Mouse (Mus musculus) left cerebral cortex, postnatal 4 days (tissue): ENCODE measurements at regions not wholly inside any gene's neighbourhood (a gene's known extent, or its start where the extent isn't known, plus 50 kb on each side); places are given as distances from the start of the nearest gene placed in this dataset.
"Not testable (repeated sequence)": the region's sequence is repeated elsewhere in the genome, so short reads cannot be mapped to it uniquely, and the experiment has no call there.

Experiments
- DNase-seq: peaks from one replicate; pipeline ENCODE4 v3.0.0-alpha.2; 2022
- intact Hi-C: fragments of 180-260 bp; cut with DNase I; formaldehyde crosslinking; loops from one replicate; pipeline ENCODE4 v1.15.1; 2025

DNA sequence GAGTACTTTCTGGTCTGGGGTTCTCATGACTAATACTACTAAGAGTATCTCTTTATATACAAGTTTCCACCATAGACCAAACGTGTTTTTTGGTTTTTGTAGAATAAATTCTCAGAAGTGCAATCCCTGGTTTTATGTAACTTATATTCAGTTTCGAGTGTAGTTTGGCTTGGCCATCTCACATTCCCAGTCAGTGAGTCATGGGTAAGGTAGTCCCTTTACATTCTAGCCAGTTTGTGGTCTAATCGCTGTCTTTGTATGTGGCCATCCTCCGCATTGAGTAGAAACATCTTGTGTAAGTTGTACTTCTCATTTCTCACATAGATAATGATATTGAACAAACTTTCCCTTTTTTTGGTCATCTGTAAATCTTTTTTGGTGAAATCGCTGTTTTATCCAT is 88.3 kb downstream of the Anxa5 start:
- DNase-seq, result no peak
- intact Hi-C loops, result no loop called here

DNA sequence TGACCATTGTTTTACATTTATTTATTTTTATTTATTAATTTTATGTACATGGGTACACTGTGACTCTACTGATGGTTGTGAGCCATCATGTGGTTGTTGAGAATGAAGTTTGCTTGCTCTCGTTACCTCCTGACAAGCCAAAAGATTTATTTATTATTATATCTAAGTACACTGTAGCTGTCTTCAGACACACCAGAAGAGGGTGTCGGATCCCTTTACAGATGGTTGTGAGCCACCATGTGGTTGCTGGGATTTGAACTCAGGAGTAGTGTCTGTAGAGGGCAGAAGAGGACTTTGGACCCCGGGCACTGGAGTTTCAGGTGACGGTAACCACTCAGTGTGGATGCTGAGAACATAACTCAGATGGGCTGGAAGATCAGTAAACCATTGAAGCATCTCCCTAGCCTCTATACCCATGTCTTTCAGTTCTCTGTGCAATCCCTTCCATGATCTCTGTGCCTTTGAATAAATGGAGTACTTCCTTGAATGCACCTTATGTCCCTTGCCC is 92.2 kb downstream of the Anxa5 start:
- intact Hi-C loops, result no loop called here
- DNase-seq, result no peak

DNA sequence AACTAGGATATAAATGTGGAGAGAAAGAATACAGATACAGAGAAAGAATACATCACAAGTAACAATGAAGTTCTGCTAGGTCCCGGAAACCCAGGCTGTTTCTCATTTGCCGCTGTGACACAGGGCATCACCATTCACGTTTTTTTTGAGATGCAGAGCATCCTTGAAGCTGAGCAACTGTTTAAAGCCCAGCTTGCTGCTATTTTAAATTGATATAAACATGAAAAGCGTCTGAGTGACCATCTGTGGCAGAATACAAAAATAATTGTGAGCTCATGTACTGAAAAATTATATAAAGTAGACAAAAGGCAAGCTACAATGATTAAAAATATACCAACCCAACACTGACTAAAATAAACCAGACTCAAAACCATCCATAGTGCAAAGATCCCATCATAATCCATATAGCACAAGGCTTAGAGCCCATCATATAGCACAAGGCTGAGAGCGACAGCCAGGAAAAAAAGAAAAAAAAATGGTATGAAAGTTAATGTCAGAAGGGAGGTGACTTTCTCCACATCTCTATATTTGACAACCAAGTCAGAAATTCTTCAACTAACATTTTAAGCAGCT is 94.0 kb downstream of the Anxa5 start:
- DNase-seq, result no peak
- intact Hi-C loops, result no loop called here

DNA sequence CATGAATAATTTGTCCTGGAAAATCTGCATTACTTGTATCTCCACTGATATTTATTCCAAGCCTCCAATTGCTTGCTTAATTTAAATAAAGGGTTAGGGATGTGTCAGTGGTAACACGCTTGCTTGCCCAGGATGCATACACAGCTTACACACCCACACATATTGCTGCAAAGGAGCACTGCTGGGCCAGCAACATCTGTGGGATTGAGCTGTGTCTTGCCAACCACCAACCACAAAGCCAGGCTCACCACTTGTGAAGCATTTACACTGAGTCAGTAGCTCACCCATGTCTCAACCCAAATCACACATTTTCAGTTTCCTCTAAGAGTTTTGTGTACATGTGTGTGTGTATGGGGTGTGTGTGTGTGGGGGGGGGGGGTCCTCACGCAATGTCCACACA is 100.0 kb downstream of the Anxa5 start:
- DNase-seq, result no peak
- intact Hi-C loops, result no loop called here

DNA sequence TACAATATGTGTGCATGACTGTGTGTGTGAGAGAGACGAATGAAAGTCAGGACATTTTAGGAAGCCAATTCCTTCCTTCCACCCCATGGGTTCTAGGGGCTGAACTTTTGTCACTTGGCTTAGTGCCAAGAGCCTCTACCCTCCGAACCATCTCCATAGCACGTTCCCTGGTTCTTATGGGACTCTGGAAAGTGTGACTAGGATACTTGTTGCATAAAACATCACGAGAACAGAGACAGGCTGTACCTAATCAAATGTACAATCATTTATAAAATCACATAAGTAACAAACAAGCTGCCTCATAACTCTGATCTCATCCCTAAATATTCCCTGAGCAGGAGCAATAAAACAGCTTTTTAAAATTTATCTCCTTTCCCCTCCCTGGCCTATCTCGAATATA is 100.8 kb downstream of the Anxa5 start:
- DNase-seq, result no peak
- intact Hi-C loops, result no loop called here

DNA sequence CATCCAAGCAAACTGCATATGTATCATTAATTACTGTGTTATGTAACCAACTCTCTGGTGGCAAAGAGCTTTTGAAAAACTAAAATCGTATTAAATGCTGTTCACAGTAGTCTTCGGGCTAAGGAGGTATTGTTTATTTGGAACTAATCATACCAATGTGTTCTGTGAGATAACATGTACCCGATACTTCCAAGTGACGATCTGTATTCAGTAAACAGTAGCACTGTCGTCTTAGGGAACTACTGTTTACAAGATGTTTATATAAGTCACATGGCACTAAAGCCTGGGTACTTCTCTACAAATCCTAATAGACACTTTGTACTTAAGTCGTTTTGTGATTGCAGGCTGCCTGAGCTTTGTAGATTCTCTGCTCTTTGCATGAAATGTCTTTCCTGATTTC is 114.8 kb downstream of the Anxa5 start:
- intact Hi-C loops, result no loop called here
- no peak for DNase-seq

DNA sequence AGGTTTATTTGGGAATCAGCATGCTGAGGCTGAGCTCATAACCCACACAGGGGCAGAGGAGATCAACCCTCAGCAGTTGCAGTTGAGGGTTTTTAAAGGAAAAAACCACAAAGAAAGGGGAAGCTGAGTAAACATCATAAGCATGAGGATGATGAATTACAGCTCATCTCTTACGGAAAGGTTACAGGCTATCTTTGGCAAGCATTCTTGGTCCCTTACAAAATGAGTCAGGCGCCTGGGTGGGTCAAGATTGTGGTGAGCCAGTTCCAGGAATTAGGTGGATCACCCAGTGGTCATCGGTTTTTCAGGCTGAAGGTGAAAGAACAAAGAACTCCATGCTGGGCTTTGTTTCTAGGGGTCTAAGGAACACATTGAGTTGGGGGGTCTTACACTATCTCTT is 121.5 kb downstream of the Anxa5 start:
- intact Hi-C loops, DNase-seq: not testable (repeated sequence)

DNA sequence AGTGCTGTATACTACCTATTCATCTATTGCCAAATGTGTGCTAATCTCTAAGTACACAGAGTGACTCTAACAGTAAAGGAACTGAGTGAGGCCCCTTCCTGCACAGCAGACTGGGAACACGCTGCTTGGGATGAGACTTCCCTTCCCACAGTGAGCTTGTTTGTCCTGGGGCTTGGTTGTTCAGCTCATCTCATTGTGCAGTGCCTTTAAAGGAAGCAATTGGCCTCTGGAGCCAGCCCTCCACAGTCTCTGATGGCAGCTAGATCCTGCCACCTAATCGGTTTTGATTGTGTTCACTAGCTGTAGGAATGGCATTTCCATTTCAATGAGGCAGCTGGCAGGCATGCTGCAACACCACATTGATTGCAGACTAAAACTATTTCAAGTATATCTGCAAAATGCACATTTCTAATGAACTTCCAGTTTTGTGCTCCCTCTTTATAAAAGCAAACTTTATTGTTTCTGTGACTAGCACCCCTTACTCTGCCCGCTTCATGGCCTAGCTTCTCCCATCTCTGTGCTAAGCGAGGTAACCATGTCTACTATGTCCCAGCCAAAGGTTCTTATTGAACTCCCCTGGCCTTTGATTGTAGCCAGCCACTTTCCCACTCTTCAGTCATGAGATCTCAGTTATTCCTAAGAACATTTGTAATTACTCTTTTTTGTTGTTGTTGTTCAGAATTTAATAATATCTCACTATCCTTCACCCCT is 123.5 kb downstream of the Anxa5 start:
- intact Hi-C loops, result no loop called here
- no peak for DNase-seq

DNA sequence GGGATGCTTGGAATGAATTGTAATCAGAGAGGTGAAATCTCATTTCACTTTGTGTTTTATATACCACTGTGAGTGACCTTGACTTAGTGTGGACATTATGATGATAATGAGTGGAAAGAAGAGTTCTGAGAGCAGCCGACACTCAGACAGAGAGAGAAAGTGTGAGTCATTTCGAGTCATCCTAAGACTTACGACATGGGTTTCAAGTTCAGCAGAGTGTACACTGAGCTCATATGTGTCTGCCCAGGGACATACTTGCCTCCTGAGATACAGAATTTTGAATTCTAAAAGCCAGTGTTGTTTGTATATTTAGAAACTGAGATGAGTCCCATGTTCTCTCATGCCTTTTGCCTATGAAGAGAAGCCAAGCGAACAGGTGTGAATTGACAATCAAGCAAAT is 126.6 kb downstream of the Anxa5 start:
- intact Hi-C loops, result no loop called here
- no peak for DNase-seq

DNA sequence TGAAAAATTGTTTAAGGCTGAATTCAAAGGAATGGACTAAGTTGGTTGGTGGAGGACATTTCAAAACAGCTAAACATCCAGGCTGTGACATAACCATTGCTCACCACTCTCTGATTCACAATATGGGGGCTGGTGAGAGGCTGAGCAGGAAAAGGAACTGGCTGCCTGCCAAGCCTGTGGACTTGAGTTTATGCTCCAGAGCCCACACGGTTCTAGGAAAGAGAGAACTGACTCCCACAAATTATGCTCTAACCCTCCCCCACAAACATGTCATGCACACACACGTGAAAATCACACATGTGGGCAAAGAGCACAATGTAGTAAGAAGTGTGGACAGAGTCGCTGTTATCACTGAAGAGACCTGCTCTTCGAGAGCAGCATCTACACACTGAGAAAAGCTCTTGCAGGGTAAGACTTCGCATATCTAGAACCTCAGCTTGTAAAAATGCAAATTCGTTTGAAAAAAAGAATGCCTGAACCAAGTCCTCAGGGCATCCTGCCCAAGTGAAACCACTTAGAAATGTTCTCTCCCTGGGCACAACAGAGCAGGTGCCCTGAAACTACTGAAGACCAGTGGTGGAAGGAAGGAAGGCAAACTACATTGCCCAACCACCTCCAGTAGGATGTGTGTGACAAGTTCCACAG is 118.9 kb upstream of the Qrfpr start:
- peak; percentile 41 for DNase-seq

DNA sequence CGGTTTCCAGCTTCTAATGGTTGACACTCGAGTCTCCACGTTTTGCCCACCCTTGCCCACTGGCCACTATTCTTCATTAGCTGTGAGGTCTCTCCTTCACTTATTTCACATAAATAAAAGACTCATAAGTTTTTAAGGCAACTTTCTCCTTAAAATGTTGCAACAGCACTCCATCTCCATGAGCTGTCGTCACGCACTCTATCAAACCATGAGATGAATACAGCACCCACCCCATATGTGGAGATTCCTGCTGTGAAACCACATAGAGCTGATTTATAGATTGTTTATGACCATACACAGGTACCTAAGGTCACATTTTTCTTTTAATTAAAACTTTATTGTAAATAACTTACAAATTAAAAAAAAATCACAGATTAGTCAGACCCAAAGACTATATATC is 117.5 kb upstream of the Qrfpr start:
- DNase-seq, result no peak
- intact Hi-C loops, result no loop called here

More for the DNA sequence above, 118.9 kb upstream of the Qrfpr start:
- intact Hi-C loops, result no loop called here

DNA sequence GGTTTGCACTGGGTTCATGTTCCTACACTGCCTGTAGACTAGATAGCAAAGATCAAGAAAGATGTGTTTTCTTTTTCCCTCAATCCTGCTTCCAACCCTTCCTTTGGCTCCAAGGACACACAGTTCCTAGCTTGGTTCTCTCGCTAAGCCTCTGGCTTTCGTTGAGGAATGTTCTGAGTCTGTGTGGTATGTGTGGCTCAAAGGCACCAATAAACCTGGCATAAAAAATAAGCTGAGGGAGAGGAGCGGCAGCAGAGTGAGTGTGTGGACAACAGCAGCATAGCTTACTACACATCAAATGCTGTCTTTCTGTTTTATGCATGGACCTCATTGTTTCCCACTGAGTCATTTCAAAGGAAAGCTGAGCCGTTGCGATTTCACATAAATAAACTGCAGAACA is 112.2 kb upstream of the Qrfpr start:
- no peak for DNase-seq
- intact Hi-C loops, result no loop called here

DNA sequence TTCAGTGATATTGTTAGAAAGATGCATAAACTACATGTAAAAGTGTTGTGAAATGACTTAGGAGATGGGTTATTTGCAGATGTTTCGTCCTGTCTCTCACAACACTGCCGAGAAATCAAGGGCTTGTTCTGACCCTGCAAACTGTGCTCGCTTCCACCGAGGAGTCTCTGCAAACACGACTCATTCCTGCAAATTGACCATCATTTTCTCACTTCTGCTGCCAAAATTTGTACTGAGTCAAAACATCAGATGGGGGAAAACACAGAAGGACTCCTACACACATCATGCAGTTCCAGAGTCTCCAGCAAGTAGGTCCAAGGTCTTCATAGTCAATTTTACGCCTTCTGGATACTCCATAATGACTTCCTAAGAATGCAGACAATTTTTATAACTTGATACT is 109.9 kb upstream of the Qrfpr start:
- intact Hi-C loops, result no loop called here
- no peak for DNase-seq

DNA sequence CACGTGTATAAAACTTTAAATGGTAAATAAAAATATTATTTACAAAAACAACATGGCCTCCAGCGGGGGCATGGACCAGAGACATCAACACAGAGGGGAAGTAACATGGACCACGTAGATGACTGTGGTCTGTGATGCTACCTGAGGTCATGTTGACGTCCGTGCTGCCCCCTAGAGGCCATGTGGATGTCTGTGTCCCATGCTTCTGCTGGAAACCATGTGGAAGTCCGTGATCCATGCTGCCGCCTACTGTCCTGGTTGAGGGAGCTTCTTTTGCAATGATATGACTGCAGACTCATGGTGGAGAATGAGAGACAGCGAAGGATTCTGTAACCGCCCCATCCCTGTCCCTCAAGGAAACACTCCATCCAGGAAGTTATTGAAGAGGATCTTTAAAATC is 108.5 kb upstream of the Qrfpr start:
- intact Hi-C loops, result no loop called here
- DNase-seq, result peak; percentile 68

DNA sequence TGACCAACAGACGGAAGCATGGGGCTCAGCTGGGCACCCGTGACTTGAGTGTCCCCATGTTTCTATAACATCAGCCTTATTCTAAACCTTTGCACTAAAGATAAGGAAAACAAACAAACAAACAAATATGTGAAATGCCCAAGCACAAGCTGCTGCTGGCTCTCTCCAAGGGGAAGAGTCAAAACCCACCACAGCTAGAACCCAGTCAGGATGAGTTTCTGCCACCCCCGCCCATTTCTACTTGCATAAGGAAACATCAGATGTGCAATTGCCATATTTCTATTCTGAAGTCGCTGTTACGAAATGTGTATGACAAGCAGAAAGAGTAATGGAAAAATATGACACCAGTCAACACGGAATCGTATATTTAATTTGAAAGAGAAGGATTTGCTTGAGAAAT is 107.5 kb upstream of the Qrfpr start:
- intact Hi-C loops, result no loop called here

DNA sequence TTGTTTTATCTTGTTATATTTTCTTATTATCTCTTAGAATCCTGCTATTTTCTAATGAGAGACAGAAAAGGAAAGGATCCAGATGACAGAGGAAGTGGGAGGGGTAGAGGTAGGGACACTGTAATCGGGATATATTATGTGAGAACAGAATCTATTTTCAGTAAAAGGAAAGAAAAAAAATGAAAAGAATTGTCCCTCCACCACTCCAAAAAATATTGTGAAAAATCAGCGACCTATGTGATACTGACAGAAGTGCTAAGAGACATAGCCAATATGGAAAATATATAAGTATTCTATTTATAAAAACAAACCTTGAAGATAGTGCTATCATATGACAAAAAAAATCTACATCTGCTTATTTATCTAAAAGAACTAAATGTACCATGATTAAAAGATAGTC is 106.8 kb upstream of the Qrfpr start:
- intact Hi-C loops, result no loop called here
- DNase-seq, result no peak

More for the DNA sequence above, 107.5 kb upstream of the Qrfpr start:
- no peak for DNase-seq

DNA sequence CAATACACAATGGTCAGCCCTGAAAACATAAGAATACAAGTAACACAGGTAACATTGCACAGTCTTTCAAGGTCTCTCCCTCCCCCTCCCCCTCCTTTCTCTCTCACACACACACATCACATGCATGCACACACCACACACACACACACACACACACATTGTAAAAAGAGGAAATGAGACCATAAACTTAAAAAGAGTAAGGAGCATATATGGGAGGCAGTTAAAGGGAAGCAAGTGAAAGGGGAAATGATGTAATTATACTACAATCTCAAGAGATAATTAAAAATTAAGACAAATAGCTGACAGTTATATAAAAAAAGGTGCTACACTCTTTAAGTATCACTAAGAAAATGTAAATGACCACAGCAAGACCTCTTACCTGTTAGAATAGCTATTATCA is 96.5 kb upstream of the Qrfpr start:
- no peak for DNase-seq

DNA sequence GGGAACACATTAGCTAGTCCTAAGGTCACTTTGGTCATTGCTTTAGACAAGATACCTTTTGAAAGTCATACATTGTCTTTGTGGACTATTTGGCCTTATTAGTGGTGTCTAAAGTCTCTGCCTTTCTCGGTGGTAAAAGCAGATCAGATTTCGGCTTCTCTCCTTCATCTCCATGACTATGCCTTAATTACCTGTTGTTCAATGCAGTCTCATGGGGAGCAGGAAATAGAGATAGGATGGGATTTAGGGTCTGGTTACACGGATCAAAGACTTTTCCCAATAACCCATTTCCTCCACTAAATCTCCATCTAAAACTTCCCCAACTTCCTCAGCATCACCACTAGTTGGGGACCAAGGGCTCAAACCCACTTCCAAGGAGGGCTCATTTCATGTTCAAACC is 89.2 kb upstream of the Qrfpr start:
- no peak for DNase-seq
- intact Hi-C loops, result no loop called here

More for the DNA sequence above, 96.5 kb upstream of the Qrfpr start:
- intact Hi-C loops, result no loop called here

DNA sequence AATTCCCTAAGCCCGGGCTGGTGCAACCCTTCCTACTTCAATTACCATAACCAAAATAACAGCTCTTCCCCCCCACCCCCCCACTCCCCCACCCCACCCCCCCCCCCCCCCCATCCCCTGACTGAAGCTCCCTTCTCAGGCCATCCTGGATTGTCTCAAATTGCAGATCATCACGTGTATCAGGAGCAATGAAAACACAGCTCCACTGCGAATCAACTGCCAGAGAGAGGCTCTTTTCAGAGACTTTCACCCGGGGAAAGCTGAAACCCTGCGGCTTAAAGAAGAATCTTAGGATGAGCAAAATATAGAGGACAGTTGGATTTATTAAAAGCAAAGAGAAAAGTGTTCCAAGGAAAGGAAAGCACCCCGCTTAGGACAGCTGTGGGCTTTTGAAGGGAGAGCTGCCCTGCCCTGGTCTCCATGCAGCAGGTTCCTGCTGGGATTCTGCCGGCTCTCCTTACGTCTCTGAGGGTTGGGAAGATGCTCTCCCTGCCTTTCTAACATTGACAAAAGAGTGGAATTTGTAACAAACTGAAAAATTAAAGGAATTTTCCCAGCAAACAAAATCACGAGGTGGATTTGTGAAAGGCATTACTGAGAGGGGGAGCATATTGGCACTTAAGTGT is 88.6 kb upstream of the Qrfpr start:
- intact Hi-C loops, result no loop called here
- no peak for DNase-seq

DNA sequence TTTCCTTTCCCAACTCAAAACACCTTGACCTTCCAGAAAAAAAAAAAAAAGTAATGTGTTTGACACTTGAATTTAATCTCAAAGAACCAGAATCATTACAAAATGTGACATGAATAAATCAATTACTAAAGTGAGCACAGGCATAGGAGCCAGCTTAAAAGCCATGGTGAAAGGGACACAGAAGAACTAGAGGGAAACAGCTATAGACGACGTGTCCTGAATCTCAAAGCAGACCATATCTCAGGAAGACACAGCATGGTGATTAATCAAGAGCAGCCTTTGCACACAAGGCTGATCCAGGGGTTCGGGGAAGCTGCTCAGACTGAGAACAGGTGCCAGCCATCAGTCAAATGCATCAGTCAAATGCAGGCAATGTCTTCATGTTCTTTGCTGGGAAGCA is 74.7 kb upstream of the Qrfpr start:
- DNase-seq, result no peak
- intact Hi-C loops, result no loop called here

DNA sequence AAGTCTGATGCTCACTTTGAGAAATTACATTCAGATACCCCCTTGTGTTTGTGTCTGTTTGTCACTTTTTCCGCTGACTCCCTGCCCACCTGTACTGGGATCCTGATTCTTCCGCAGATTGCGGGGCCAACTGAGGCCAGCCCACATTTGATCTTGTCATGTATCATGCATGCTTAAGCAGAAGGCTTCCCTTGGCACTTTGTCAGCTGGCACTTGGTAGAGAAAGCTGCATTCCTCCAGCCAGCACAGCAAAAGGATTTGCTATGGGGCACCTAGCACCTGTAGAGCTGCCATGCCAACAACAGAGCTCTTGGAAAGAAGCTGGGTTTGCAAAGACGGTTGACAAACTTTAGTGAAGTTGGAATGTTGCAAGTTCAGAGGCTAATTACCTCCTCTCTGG is 69.9 kb upstream of the Qrfpr start:
- DNase-seq, result peak; percentile 41
- intact Hi-C loops, result no loop called here

DNA sequence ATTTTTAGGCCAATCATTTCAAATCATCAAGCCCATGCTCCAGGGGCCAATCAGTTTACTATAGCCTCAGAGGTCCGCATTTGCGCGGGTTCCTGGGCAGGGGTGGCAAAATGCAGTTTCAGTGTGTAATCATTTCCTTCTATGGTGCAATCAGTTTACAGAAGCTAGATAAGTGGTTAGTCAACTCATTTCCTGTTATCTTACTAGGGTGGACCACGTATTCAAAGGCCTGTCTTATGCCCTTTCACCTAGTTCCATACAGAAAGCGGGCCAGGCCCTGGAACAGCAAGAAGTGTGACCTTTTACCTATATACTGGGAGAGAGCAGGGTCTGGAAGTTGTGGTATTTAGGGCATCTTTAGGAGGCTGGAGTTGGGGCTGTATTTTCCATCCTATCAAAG is 62.0 kb upstream of the Qrfpr start:
- intact Hi-C loops, result no loop called here
- no peak for DNase-seq
